Mouse (Mus musculus) lung, adult 10 weeks (tissue): ENCODE data around the gene Vmn2r72. TPM values are rescaled to one million over a fixed set of nuclear protein-coding genes. Genes with fewer than 3 reads are reported as not detected.

Experiments
- polyA plus RNA-seq: library from polyadenylated mRNA; stranded (reverse); fragments of 350-450 nt; fragmentation: Illumina TruSeq; extraction: RNeasy Lipid Tissue Mini Kit (QIAGEN cat#74804); gene quantifications from one replicate; pipeline ENCODE4 v1.2.3, GENCODE M21; 2014; ENCODE audit warnings: low read depth, low replicate concordance; ENCODE audit not compliant: insufficient read depth

The Vmn2r72 gene
- not detected for polyA plus RNA-seq

GRCm38 (mm10) chr7:85754997-85755396 lies at the start of gene Vmn2r72:
TSS of gene Vmn2r72 (minus strand) at chr7:85755097.

Other genes starting within 250 kb of the Vmn2r72 start
- not detected for gene Vmn2r71, start 192.0 kb downstream of the Vmn2r72 start, polyA plus RNA-seq
- gene Vmn2r70, start 185.9 kb downstream of the Vmn2r72 start, polyA plus RNA-seq, result not detected
- not detected for gene Vmn2r73, start 121.2 kb upstream of the Vmn2r72 start, polyA plus RNA-seq
- not detected for gene Vmn2r74, start 206.5 kb upstream of the Vmn2r72 start, polyA plus RNA-seq